Mouse (Mus musculus): Measurements from ENCODE around the gene Nfkb1. TPM values are rescaled to one million over a fixed set of nuclear protein-coding genes. Genes with fewer than 3 reads are reported as not detected.

The Nfkb1 gene
- 18.0 and 18.4 TPM in 2 replicates for polyA plus RNA-seq (2016; fragmentation: Nextera tagmentation; extraction: Ambion mirVana)

- Histone ChIP-seq H3K9ac (peak within 1 kb of the TSS; percentile 85), H3K27ac (peak within 1 kb of the TSS; percentile 83), H3K36me3 (no peaks in the 10 kb centered on the region), H3K27me3 (replicated peaks) (peaks cover 27% of the 10 kb centered on the region), H3K4me1 (peaks cover 53% of the 10 kb centered on the region), H3K9me3 (replicated peaks) (no peaks in the 10 kb centered on the region), H3K4me2 (peak within 1 kb of the TSS; percentile 94), H3K4me3 (peak within 1 kb of the TSS; percentile 71)
- WGBS (ENCODE audit: insufficient replicate concordance), result 6% methylated on average over 69 of the region's 102 CpGs
- ATAC-seq, result peak; percentile 82
Observed at GRCm38 (mm10) chr3:135691191-135692131, at the start of gene Nfkb1. TSS of gene Nfkb1 (minus strand) at chr3:135691547.

- no peak overlapping the region for H3K27ac ChIP-seq
- H3K4me1 ChIP-seq, result no peaks in the 10 kb centered on the region
- H3K36me3 ChIP-seq, result no peaks in the 10 kb centered on the region
- H3K4me2 ChIP-seq, result no peak overlapping the region
- H3K9me3 ChIP-seq (replicated peaks), result no peaks in the 10 kb centered on the region
- H3K4me3 ChIP-seq, result no peak overlapping the region
- H3K27me3 ChIP-seq (replicated peaks), result no peaks in the 10 kb centered on the region
- 63% methylated on average over 8 of the region's 8 CpGs for WGBS (ENCODE audit: insufficient replicate concordance)
- no peak for ATAC-seq
- no peak overlapping the region for H3K9ac ChIP-seq
Observed at GRCm38 (mm10) chr3:135740711-135741110, 49.4 kb upstream of the Nfkb1 start.

GRCm38 (mm10) chr3:135734736-135735135, 43.4 kb upstream of the Nfkb1 start:
- Histone ChIP-seq H3K4me1 (peaks cover 6% of the 10 kb centered on the region), H3K4me2 (no peak overlapping the region), H3K9me3 (replicated peaks) (no peaks in the 10 kb centered on the region), H3K36me3 (no peaks in the 10 kb centered on the region), H3K4me3 (no peak overlapping the region), H3K27me3 (replicated peaks) (no peaks in the 10 kb centered on the region), H3K27ac (no peak overlapping the region), H3K9ac (no peak overlapping the region)
- no peak for ATAC-seq
- 77% methylated on average over 1 of the region's 1 CpGs for WGBS (ENCODE audit: insufficient replicate concordance)

GRCm38 (mm10) chr3:135732747-135733445, 41.5 kb upstream of the Nfkb1 start:
- Histone ChIP-seq H3K27ac (no peak overlapping the region), H3K27me3 (replicated peaks) (no peaks in the 10 kb centered on the region), H3K36me3 (no peaks in the 10 kb centered on the region), H3K9ac (no peak overlapping the region), H3K4me2 (no peak overlapping the region), H3K9me3 (replicated peaks) (no peaks in the 10 kb centered on the region), H3K4me3 (no peak overlapping the region), H3K4me1 (peaks cover 6% of the 10 kb centered on the region)
- 63% methylated on average over 10 of the region's 10 CpGs for WGBS (ENCODE audit: insufficient replicate concordance)
- ATAC-seq, result no peak

GRCm38 (mm10) chr3:135731292-135732047, 40.1 kb upstream of the Nfkb1 start:
- H3K9ac ChIP-seq, result no peak overlapping the region
- peak; percentile 78 for ATAC-seq
- no peak overlapping the region for H3K4me3 ChIP-seq
- H3K27ac ChIP-seq, result no peak overlapping the region
- no peaks in the 10 kb centered on the region for H3K27me3 ChIP-seq (replicated peaks)
- peak overlapping the region; percentile 43; the same call in 1 of the 2 replicates for H3K4me2 ChIP-seq
- no peaks in the 10 kb centered on the region for H3K36me3 ChIP-seq
- peaks cover 17% of the 10 kb centered on the region for H3K4me1 ChIP-seq
- 23% methylated on average over 17 of the region's 17 CpGs for WGBS (ENCODE audit: insufficient replicate concordance)
- H3K9me3 ChIP-seq (replicated peaks), result no peaks in the 10 kb centered on the region

- peak overlapping the region; percentile 43 for H3K4me2 ChIP-seq
- H3K4me3 ChIP-seq, result no peak overlapping the region
- H3K9ac ChIP-seq, result peak overlapping the region; percentile 7; the same call in 1 of the 2 replicates
- H3K9me3 ChIP-seq (replicated peaks), result no peaks in the 10 kb centered on the region
- H3K27ac ChIP-seq, result no peak overlapping the region
- no peaks in the 10 kb centered on the region for H3K27me3 ChIP-seq (replicated peaks)
- WGBS (ENCODE audit: insufficient replicate concordance), result 34% methylated on average over 9 of the region's 9 CpGs
- ATAC-seq, result peak; percentile 73
- H3K36me3 ChIP-seq, result no peaks in the 10 kb centered on the region
- H3K4me1 ChIP-seq, result peaks cover 24% of the 10 kb centered on the region
Observed at GRCm38 (mm10) chr3:135730790-135731189, 39.4 kb upstream of the Nfkb1 start.

GRCm38 (mm10) chr3:135729575-135729974, 38.2 kb upstream of the Nfkb1 start:
- H3K4me1 ChIP-seq, result peaks cover 24% of the 10 kb centered on the region
- H3K4me3 ChIP-seq, result no peak overlapping the region
- no peak overlapping the region for H3K27ac ChIP-seq
- no peaks in the 10 kb centered on the region for H3K9me3 ChIP-seq (replicated peaks)
- H3K27me3 ChIP-seq (replicated peaks), result no peaks in the 10 kb centered on the region
- 74% methylated on average over 5 of the region's 5 CpGs for WGBS (ENCODE audit: insufficient replicate concordance)
- no peaks in the 10 kb centered on the region for H3K36me3 ChIP-seq
- H3K4me2 ChIP-seq, result no peak overlapping the region
- H3K9ac ChIP-seq, result no peak overlapping the region
- no peak for ATAC-seq

GRCm38 (mm10) chr3:135728900-135729299, 37.6 kb upstream of the Nfkb1 start:
- no peak overlapping the region for H3K27ac ChIP-seq
- 63% methylated on average over 6 of the region's 6 CpGs for WGBS (ENCODE audit: insufficient replicate concordance)
- no peak for ATAC-seq
- no peaks in the 10 kb centered on the region for H3K9me3 ChIP-seq (replicated peaks)
- no peak overlapping the region for H3K4me2 ChIP-seq
- no peak overlapping the region for H3K9ac ChIP-seq
- H3K27me3 ChIP-seq (replicated peaks), result no peaks in the 10 kb centered on the region
- H3K36me3 ChIP-seq, result no peaks in the 10 kb centered on the region
- H3K4me1 ChIP-seq, result peaks cover 24% of the 10 kb centered on the region
- H3K4me3 ChIP-seq, result no peak overlapping the region

- Histone ChIP-seq H3K4me1 (peaks cover 24% of the 10 kb centered on the region), H3K27ac (0 out of 2 replicates have a peak overlapping the region, but pooled peaks have one; percentile 54), H3K9ac (no peak overlapping the region), H3K4me2 (no peak overlapping the region), H3K27me3 (replicated peaks) (no peaks in the 10 kb centered on the region), H3K9me3 (replicated peaks) (no peaks in the 10 kb centered on the region), H3K36me3 (no peaks in the 10 kb centered on the region), H3K4me3 (no peak overlapping the region)
- ATAC-seq, result no peak
- 80% methylated on average over 10 of the region's 10 CpGs for WGBS (ENCODE audit: insufficient replicate concordance)
Observed at GRCm38 (mm10) chr3:135727339-135727738, 36.0 kb upstream of the Nfkb1 start.

GRCm38 (mm10) chr3:135726521-135727275, 35.4 kb upstream of the Nfkb1 start:
- no peaks in the 10 kb centered on the region for H3K27me3 ChIP-seq (replicated peaks)
- peak; percentile 83 for ATAC-seq
- 0 out of 2 replicates have a peak overlapping the region, but pooled peaks have one; percentile 54 for H3K27ac ChIP-seq
- 37% methylated on average over 7 of the region's 7 CpGs for WGBS (ENCODE audit: insufficient replicate concordance)
- H3K4me2 ChIP-seq, result peak overlapping the region; percentile 23; the same call in 1 of the 2 replicates
- H3K4me1 ChIP-seq, result peaks cover 24% of the 10 kb centered on the region
- no peak overlapping the region for H3K4me3 ChIP-seq
- H3K9me3 ChIP-seq (replicated peaks), result no peaks in the 10 kb centered on the region
- no peak overlapping the region for H3K9ac ChIP-seq
- no peaks in the 10 kb centered on the region for H3K36me3 ChIP-seq

- H3K4me3 ChIP-seq, result no peak overlapping the region
- H3K4me1 ChIP-seq, result peaks cover 27% of the 10 kb centered on the region
- ATAC-seq, result no peak
- no peaks in the 10 kb centered on the region for H3K9me3 ChIP-seq (replicated peaks)
- H3K9ac ChIP-seq, result no peak overlapping the region
- H3K27me3 ChIP-seq (replicated peaks), result no peaks in the 10 kb centered on the region
- H3K4me2 ChIP-seq, result no peak overlapping the region
- H3K27ac ChIP-seq, result no peak overlapping the region
- WGBS (ENCODE audit: insufficient replicate concordance), result 82% methylated on average over 15 of the region's 15 CpGs
- H3K36me3 ChIP-seq, result no peaks in the 10 kb centered on the region
Observed at GRCm38 (mm10) chr3:135726023-135726422, 34.7 kb upstream of the Nfkb1 start.

All from liver, embryonic 12.5 days (tissue).